Mouse (Mus musculus) adrenal gland, postnatal 25 days (tissue): Measurements from ENCODE around the gene Mtrex. TPM values are rescaled to one million over a fixed set of nuclear protein-coding genes. Genes with fewer than 3 reads are reported as not detected.
A peak's percentile ranks its signal among the peaks of the same experiment; 100 is the strongest.

Experiments
- DNase-seq: peaks from one replicate; pipeline ENCODE4 v3.0.0; 2021; ENCODE audit warnings: mixed read lengths
- total RNA-seq: library from RNA; stranded (reverse); gene quantifications from 2 replicates; pipeline ENCODE4 v1.2.3, GENCODE M21; 2021

The Mtrex gene
- total RNA-seq, 1 experiment from 2014 or later, result 53.8 TPM

DNA sequence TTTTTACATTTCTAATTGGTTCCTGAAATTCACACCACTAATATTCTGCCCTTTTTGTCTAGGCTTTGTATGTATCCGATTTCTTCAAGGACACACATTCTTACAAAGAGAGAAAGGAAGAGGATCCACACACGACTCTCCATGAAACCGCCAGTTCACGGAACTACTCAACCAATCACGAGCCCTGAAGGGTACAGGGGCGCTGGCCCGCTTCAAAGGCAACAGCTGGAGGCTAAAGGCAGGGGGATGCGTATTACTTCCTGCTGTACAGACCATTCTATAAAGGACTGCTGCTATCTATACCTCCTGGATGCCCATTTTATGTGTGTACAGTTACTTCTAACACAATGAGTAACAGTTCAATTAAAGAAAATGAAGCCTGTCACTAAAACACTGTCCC, 59.8 kb downstream of the Mtrex start:
- no peak for DNase-seq

DNA sequence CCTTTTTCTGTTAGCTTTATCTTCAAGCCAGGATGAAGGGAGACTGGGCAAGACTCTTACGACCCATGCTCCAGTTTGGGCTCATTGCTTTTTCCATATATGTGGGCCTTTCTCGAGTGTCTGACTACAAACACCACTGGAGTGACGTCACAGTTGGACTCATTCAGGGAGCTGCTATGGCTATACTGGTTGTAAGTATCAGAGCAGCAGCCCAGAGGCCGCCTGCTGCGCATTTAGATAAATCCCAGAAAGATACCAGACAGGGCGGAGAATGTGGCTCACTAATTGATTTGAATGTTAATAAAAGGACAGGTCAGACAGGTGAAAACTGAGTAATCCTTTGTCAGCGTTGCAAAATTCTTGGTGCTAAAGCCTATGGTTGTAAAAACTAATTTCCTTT, 60.4 kb downstream of the Mtrex start:
- DNase-seq, result no peak

DNA sequence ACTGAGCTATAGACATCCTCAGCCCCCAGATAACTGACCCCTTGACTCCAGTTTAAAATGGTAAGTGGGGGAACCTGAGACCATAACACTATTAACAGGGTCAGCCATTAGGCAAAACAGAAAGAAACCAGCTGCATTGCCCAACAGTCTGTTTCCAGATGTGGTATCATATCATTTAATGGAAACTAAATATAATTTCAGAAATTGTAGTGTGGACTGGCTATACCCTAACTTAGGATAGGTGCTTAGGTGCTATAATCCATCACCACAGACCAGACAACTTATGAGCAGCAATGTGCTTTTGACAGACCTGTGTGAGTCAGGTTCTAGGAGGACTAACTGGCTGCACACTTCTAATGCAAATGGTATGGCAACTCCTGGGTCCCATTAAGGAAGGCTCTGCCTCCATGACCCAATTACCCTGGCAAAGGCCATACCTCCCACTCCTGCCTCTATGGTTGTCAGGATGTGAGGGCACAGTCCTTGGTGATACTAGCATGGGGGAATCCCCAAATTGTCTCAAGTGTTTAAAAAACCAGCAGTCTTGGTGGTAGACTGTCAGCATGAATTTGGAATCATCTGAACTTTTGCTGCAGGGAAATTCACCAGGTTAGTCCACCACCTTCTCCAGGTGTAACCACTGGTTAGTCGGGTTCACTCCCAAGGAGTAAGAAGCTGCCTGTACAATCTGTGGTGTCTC, 64.1 kb downstream of the Mtrex start:
- DNase-seq, result no peak

DNA sequence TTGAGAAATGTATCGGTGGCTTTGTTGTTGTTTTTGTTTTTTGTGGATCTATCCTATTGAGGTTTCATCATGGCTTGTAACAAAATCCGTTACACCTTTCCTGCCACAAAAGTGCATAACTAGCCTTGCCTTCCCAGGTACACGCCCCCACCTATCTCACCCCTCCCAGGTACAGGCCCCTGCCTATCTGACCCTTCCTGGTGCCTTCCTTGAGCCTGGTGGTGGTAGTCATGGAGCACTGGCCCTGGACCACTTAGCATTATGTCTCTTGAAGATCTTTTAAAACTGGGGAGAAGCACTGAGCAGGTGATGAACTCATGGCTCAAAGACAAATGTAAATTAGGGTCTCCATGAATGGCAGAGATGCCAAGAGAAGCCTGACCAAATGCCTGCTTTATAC, 64.9 kb downstream of the Mtrex start:
- DNase-seq, result no peak

DNA sequence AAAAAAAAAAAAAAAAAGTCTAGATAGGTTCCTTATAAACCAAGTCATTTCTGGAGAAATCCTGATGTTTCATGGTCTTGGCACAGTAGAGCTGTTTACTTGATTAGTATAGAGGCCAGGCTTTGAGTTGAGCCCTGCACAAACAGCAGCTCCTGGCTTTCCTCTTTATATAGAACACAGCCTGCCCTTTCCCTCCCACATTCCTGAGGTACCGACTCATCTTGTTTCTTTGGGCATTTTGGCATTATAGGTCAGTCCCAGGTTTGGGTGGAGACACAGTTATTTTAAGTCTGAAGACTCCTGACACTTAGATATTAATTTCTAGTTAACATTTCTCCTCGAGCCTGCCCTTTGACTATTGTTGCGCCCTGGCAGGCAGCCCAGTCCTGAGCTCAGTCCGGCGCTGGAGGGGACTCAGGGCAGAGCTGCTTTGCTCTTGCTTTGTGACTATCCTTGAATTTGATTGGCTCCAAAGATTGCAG, 65.3 kb downstream of the Mtrex start:
- DNase-seq, result peak; percentile 84

DNA sequence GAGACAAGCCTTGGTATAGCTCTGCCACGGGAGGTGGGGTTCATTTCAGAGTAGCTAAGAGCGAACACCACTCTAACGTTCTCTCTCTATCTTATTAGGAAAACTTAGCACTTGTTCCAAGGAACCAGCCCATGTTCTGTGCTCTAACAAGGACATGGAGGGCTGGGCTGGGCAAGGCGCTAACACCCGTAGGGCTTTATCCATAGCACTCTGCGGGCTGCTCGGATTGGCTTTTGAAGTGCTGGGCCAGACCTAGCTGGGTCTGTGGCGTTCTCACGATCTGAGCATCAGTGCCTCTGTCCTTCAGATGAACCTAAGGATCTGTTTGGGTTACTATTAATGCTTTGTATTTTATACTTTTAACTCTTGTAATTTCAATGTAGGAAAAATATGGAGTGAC, 66.3 kb downstream of the Mtrex start:
- no peak for DNase-seq

DNA sequence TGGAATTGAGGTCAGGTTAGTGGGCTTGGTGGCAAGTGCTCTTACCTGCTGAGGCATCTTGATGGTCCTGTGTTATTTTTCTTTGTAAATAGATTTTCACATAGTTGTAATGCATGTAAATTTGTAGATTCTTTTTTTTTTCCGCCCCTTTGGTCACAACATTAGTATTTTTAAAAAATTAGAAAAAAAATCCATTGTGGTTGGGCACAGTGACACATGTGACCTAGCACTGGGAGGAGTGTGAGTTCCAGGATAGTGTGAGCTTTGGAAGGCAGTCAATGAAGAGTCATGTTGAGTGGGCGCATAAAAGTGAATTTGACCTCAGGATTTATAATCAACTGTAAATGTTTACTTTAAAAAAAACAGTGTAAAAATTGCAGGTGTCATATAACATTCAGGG, 66.8 kb downstream of the Mtrex start:
- no peak for DNase-seq

DNA sequence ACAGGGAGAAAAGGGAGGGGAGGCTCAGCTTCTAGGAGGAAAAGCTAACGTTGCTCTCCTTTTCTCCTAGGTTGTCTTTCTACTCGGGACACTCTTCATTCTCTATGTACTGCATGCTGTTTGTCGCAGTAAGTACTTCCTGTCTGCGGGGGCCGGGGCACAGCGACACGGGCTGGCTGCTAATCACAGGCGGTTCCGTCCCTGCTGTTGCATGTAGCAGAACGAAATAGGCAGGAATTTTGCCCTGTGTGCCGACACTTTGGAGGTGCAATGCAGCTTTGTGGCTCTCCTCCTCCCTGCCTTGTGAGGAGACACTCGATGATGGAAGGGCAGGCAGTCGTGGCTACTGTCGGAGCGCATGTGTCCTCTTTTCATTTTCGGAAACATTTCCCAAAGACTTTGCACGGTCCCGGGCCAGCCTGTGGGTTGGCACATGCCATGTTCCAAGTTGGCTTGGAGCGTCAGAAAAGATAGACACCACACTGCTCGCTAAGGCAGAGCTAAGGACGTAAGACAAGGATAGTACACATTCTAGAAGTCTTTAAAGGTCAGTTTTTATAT, 67.5 kb downstream of the Mtrex start:
- DNase-seq, result no peak

DNA sequence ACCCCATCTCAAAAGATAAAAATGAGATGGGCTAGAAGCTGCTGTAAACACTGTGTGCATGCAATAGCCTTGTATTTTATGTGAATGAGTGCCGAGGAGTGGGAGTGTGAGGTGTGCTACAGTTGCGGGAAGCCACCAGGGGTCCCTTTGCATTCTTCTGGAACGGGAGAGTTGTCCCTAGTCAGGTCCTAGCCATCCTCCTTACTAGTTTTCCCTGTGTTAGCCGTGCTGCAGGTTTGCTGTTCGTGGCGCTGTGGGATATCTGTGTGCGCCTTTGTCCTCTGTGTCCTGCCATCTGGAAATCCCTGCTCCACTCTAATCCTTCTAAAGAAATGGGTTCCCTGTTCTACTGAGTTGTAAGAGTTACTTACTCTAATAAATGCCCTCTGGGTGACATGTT, 69.3 kb downstream of the Mtrex start:
- no peak for DNase-seq

DNA sequence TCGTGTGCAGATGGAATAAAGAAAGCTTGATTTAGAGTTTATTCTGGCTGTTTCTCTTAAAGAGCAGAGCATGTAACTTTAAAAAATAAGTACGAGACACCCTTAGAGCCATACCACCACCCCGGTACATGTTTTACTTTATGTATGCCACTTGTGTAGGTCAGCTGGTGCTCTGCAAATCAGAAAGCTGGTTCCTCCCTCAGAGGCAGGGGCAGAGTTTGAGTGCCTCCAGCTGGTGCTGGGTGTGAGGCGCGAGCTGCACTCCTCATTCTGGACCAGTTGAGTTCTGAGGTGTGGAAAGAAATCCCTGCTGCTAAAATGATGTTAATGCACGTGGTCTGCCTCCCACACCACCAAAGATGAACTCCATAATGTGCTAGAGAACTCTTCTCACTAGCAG, 72.8 kb downstream of the Mtrex start:
- no peak for DNase-seq

DNA sequence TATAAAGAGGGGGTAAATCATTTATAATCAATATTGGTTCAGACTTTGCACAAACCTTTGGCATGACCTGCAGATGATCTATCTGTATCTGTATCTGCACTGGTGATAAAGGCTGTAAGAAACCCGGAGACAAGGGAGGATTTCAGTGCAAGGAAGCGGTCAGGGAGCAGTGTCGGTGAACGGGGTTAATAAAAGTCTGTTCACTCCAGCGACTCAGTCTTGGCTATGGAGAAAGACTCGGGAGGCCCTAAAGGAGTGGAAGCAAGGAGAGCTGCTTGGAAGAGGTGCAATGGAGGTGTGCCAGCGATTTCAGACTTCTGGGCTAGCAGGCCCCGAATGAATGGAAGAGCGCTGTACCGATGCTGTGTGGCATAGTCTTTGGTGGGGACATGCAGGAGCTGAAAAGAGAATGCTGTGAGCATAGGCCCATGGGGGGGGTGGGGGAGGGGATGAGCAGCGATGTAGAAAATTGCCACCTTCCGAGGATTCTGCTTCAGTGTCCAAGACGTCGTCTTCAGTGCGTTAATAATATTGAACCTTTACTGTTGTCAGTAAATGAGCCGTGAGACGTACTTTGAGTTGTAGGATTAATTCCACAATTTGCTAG, 73.4 kb downstream of the Mtrex start:
- no peak for DNase-seq

DNA sequence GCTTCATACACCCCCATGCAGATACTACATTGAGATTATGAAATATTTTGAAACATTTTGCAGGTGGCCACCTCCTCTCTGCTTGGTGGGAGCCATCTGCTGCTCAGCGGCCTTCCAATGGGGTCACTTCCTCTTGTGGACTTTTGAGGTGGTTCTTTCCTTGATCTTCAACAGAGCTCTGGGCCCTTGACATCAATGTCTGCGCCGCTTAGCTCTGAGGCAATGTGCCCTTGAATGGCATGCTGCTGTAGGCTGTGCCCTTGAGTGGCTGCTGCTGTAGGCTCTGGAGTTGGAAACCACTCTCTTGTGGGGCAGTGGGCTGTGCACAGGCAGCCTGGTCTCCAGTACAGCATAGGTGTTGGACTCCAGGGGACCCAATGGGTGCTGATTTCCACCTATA, 81.3 kb downstream of the Mtrex start:
- DNase-seq, result no peak

DNA sequence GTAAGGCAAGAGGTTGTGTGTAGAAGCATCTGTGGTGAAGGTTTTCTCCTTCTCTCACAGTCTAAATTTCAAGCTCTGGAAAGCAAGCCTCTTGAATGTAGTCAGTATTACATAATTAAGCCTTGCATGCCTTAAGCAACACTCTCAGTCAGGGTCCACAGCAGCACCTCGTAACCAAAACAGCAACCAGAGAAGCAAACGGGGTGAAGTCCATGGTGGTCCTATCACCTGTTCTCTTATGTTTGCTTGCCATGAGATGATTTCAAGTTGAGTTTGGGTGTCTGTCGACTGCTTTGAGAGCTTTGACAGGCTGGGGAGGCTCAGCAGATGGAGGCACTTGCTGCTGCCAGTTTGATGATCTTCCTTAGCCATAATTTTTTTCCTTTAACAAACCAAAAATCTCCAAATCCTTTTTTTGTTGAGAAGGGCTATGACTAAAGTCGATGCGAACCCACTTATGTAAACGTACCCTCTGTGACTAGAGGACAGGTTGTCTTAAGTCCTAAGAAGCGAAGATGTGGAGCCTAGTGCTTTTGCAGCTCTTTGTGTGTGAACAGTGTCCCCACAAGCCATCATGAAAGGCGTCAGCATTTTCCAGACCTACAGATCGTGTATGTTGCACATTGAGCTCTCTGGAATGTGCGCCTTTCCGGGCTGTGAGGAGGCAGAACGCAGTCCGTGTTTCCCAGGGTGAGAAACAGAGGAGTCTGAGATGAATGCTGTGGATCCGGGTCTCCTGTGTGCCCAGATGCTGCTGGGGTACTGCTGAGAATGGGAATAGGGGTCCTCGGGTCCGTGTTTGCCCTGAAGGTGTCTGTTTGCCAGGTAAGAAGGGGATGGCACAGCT, 86.7 kb downstream of the Mtrex start:
- no peak for DNase-seq

DNA sequence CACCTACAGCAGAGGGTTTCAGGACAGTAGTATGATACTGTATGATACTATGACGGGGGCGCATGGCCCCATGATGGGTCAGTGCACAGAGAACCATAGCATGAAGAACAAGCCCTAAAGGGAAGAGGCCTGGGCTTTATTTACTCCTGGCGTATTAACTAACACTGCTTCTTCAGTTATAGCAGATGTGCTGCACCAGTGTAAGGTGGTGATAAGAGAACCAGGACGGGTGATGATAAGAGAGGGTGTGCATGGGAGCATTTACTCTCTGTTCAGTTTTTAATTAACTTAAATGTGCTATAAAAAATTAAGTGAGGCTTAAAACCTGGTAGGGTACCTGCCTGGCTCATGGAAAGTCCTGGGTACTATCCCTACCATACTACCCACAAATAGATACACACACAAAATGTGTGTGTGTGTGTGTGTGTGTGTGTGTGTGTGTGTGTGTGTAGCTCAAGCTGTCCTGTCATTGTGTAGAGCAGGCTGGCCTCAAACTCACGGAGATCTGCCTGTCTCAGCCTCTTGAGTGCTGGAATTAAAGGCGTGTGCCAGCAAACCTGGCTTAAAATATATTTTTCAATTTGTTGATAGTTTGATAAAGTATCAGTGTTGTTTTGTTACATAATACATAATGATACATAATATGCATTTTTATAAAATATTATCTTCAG, 88.5 kb downstream of the Mtrex start:
- DNase-seq, result no peak

DNA sequence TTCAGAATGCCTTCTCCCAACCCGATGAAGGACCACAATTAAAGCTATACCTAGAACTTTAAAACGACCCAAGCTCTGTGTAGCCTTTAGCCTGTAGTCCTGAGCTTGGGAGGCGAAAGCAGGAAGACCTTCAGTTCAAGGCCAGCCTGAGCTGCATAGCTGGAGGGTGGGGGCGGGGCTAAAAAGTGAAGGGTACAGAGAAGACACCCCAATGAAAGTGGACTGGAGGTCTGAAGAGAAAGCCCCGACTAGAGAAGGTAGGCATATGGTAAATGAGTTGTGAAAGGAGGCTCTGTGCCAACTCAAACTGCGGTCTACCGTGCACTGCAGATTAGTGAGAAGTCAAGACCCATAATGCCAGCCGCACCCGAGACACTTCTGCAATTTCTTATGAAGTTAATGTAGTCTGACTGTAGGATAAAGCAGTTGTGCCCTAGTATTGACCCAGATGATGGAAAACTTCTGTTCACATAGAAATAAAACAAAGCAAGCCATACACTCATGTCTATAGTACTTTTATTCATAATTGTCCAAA, 89.5 kb downstream of the Mtrex start:
- no peak for DNase-seq

DNA sequence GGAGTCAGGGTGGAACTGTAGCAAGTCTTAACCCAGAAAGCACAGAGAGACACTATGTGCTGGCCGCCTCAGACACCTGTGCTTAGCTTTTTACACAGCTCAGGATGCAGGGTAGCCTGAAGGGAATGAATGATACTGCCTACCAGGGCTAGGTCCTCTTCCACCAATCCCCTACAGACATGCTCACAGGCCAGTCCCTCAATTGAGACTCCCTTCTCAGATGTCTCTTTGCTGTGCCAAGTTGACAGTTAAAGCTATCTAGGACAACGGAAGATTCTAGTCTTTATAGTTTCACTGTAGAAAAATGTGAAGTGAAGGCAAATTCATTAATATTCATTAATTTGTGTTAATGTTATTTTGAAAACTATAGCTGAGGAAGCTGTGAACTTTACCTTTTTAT, 90.2 kb downstream of the Mtrex start:
- no peak for DNase-seq

DNA sequence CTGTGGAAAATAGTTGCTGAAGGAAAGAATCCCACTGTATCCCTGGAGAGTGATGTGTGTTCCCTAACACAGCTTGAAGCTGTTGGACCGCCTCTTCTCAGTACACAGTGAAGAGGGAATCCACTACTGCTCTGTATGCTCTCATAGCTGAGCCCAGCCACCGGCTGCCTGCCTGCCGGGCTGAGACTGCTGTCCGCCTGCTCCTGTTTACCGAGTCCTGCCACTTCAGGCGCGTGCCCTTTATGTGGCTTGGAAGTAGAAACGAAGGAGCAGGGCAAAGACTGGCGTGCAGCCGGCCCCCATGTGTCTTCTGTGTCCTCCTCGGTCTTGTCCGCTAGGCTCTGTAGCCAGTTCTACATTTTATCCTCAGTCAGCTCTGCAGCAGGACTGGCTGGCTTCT, 92.1 kb downstream of the Mtrex start:
- DNase-seq, result no peak

DNA sequence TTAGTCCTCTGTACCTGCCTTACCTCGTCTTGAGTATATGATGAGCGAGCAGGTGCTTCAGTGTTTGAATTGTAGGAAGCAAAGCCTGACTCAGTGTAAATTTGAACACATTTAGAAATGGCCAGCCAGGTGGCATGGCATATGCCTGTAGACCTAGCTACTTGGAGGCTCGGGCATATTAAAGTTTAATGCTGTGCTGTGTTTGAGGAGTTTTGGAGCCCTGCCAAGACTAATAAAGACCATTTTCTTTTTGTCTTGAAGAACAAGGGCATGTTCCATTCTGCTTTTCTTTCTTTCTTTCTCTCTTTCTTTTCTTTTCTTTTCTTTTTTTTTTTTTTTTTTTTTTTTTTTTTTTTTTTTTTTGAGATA, 93.3 kb downstream of the Mtrex start:
- DNase-seq, result no peak

DNA sequence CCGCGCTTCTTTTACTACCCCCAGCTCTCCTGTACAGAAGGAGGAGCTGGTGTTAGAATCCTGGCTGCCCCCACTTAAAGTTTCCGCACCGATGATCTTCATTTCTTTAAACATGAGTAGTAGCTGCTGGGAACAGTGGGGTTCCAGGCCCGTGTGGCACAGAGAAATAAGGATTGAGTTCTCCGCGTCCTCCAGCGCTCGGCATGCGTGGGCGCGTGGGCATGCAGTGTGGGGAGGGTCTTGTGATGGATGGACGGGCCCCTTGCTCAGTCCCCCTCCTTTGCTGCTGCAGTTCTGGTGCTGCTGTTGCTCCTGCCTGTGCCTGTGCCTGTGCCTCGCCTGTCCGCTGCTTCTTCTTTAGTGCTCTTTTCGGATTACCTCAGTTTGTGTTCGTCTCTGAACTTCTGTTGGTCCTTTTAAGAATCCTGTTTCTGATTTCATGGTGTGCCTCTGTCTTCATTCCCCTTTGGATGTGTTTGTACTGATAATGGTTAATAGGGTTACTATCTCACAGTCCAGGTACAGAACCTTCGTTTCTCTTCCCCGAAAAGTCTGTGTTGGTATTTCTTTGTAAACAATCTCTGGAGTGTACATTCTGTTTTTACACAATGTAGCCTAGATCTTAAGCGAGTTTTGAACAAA, 93.8 kb downstream of the Mtrex start:
- DNase-seq, result no peak

DNA sequence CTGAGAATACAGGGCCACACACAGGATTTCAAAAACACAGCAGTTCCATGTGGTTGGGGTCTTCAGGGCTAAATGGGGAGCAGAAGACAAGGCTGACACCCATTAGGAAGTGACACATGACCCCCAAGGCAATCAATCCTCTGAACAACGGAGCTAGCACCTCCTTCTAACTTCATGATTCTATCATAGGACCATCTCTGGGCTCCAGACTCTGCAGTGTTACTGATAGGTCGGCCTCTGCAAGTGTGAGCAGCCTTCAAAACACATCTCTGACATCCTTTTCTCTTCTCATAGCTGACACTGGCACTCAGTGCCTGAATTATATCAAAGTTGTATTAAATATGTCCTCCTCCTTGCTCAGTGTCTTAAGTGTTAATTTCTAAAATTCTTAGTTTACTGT, 94.6 kb downstream of the Mtrex start:
- no peak for DNase-seq

DNA sequence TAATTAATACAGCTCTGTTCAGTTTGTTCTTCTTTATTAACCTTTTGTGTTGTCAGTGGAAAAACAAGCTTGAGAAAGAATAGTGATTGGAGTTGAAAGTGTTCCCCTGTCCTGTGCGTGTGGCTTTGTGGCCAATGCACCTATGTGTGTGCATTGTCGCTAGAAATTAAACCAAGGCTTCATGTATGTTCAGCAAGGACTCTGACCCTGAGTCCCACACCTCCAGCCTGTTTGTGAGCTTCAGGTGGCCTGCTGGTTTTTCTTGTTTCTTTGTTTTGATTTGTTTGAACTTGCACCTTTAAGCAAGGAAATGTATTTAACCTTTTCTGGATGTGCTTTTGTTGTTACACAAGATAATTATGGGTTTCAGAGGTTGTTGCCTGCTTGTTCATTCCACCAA, 97.6 kb downstream of the Mtrex start:
- DNase-seq, result no peak

DNA sequence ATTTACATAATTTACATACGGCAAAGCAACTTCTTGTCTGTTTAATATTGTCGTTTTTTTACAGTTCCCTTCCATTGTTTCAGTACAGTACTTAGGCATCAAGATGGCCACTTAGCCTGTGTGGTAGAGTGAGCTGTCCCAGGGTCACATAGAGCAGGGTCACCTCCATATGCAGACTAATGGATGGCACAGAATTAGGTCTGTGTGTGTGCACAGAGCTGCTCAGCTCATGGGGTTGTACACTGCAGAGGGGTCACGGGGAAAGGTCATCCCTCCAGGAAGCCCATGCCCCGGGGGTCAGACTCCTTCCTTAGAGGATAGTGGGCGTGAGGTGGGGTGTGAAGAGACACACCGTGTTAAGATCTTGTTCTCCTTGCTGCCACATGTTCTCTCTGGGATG, 101.7 kb downstream of the Mtrex start:
- no peak for DNase-seq
